Mouse (Mus musculus): ENCODE data around the gene Tomm70a. TPM values are rescaled to one million over a fixed set of nuclear protein-coding genes. Genes with fewer than 3 reads are reported as not detected.
A peak's percentile ranks its signal among the peaks of the same experiment; 100 is the strongest.

Gene Tomm70a
- 18.3 and 19.5 TPM in 2 replicates for polyA plus RNA-seq (2015; fragmentation: Nextera tagmentation; extraction: Ambion mirVana)

DNA sequence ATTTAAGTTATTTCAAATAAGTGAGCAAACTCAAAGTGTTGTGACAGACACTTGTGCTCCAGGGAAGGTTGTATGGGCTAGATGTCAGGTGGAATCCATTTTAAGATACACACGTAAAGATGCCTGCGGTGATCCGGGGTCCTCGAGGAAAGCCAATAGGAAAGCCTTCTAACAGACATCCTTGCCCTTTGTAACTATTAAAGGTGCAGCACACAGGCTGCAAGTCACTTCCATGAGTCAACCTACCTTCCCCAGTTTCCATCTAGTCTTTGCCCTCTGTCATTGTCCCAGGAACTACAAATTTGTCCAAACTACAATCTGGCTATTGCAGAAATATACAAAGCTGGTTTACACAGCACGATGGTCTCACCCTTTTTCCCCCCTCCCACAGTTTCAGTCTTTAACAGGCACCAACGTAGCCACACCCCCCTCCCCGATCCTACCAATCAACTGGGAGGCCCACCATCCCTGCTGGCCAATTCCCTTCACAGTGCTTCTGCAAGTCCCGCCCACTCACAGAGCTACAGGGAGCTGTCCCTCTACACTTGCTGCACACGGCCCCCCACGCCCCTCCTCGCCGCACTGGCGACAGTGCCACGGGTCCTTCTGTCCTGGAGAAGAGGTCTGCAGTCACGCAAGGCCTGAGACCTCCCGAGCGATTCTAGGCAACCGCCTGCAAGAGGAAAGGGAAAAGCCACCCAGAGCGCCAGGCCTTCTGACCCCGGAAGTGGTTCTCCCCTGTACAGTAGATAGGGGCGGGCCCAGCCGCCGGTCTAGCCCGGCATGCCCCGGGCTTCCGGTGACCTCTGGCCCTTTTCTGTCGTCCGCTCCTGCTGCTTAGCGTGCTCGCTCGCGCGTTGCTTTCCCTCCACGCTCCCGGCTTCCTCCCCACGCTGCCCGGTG, at the start of gene Tomm70a:
TSS of gene Tomm70a (plus strand) at position 791 of the 903 bp plus-strand sequence.
- peak within 1 kb of the TSS; percentile 90 for H3K27ac ChIP-seq (ENCODE audit: low read length)
- peak within 1 kb of the TSS; percentile 83 for H3K4me2 ChIP-seq (ENCODE audit: low read depth, low read length)
- no peaks in the 10 kb centered on the region for H3K36me3 ChIP-seq (ENCODE audit: control insufficient read depth, insufficient read depth)
- peaks cover 18% of the 10 kb centered on the region for H3K4me1 ChIP-seq (ENCODE audit: control insufficient read depth, low read depth, low read length)
- H3K9ac ChIP-seq (ENCODE audit: low read depth, low read length) = peak within 1 kb of the TSS; percentile 96
- WGBS (ENCODE audit: insufficient replicate concordance) = under 1% methylated on average over 37 of the region's 37 CpGs
- H3K4me3 ChIP-seq (ENCODE audit: low read depth, low read length) = peak within 1 kb of the TSS; percentile 100
- H3K9me3 ChIP-seq (replicated peaks; ENCODE audit: control insufficient read depth, low read length) = no peaks in the 10 kb centered on the region
- H3K27me3 ChIP-seq (ENCODE audit: control insufficient read depth, insufficient read depth, low read depth, low read length) = no peaks in the 10 kb centered on the region
- ATAC-seq (ENCODE audit: low read depth) = peak; percentile 98

GRCm38 (mm10) chr16:57075986-57076385, 45.5 kb upstream of the Tomm70a start:
- Histone ChIP-seq H3K4me1 (ENCODE audit: control insufficient read depth, low read depth, low read length) (no peaks in the 10 kb centered on the region), H3K9ac (ENCODE audit: low read depth, low read length) (no peak overlapping the region), H3K9me3 (replicated peaks; ENCODE audit: control insufficient read depth, low read length) (no peaks in the 10 kb centered on the region), H3K27ac (ENCODE audit: low read length) (no peak overlapping the region), H3K36me3 (ENCODE audit: control insufficient read depth, insufficient read depth) (no peaks in the 10 kb centered on the region), H3K27me3 (ENCODE audit: control insufficient read depth, insufficient read depth, low read depth, low read length) (no peaks in the 10 kb centered on the region), H3K4me2 (ENCODE audit: low read depth, low read length) (no peak overlapping the region), H3K4me3 (ENCODE audit: low read depth, low read length) (no peak overlapping the region)
- ATAC-seq (ENCODE audit: low read depth) = no peak
- 57% methylated on average over 7 of the region's 7 CpGs for WGBS (ENCODE audit: insufficient replicate concordance)

DNA sequence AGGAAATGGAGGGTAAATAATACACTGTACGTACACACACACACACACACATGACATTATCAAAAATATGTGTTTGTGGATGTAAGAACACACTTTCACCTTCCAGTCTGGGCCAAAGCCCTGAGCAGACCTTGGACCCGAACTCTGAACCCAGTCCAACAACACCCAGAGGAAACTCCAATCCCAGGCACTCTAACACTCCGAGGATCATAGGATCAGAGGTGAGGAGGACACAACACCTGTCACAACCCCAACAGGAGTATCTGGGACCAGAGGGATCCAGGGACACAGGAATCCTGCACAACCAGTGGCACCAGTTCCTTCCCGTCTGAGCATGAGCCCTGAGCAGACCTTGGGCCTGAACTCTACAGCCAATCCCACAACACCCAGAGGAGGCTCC, 41.9 kb upstream of the Tomm70a start:
- ATAC-seq (ENCODE audit: low read depth) = no peak
- H3K27ac ChIP-seq (ENCODE audit: low read length) = no peak overlapping the region
- WGBS (ENCODE audit: insufficient replicate concordance) = 47% methylated on average over 4 of the region's 4 CpGs

DNA sequence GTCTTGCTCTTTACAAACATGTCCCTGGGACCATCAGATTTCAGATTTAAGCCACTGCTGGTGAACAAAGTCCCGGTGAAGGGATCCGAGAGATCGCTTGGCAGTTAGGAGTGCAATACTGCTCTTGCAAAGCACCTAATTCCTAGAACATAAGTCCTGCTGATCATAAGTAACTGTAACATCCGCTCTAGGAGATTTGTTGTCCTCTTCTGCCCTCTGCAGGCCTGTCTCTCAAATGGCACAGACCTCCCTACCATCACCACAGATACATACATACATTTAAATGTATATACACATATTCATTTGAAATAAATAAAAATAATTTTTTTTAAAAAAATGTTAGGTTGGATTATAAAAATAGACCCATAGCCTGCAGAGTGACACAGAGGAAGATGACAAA, 29.0 kb upstream of the Tomm70a start:
- Histone ChIP-seq H3K9ac (ENCODE audit: low read depth, low read length) (no peak overlapping the region), H3K27me3 (ENCODE audit: control insufficient read depth, insufficient read depth, low read depth, low read length) (no peaks in the 10 kb centered on the region), H3K4me3 (ENCODE audit: low read depth, low read length) (no peak overlapping the region), H3K36me3 (ENCODE audit: control insufficient read depth, insufficient read depth) (no peaks in the 10 kb centered on the region), H3K4me2 (ENCODE audit: low read depth, low read length) (no peak overlapping the region), H3K9me3 (replicated peaks; ENCODE audit: control insufficient read depth, low read length) (no peaks in the 10 kb centered on the region), H3K27ac (ENCODE audit: low read length) (no peak overlapping the region), H3K4me1 (ENCODE audit: control insufficient read depth, low read depth, low read length) (no peaks in the 10 kb centered on the region)
- WGBS (ENCODE audit: insufficient replicate concordance) = 27% methylated on average over 4 of the region's 4 CpGs
- no peak for ATAC-seq (ENCODE audit: low read depth)

More for the DNA sequence above, 41.9 kb upstream of the Tomm70a start:
- H3K4me2 ChIP-seq (ENCODE audit: low read depth, low read length) = no peak overlapping the region
- no peaks in the 10 kb centered on the region for H3K9me3 ChIP-seq (replicated peaks; ENCODE audit: control insufficient read depth, low read length)
- no peaks in the 10 kb centered on the region for H3K36me3 ChIP-seq (ENCODE audit: control insufficient read depth, insufficient read depth)
- H3K4me1 ChIP-seq (ENCODE audit: control insufficient read depth, low read depth, low read length) = no peaks in the 10 kb centered on the region
- H3K9ac ChIP-seq (ENCODE audit: low read depth, low read length) = no peak overlapping the region
- H3K4me3 ChIP-seq (ENCODE audit: low read depth, low read length) = no peak overlapping the region
- H3K27me3 ChIP-seq (ENCODE audit: control insufficient read depth, insufficient read depth, low read depth, low read length) = no peaks in the 10 kb centered on the region

GRCm38 (mm10) chr16:57092911-57093605, 28.4 kb upstream of the Tomm70a start:
- Histone ChIP-seq H3K4me2 (ENCODE audit: low read depth, low read length) (no peak overlapping the region), H3K36me3 (ENCODE audit: control insufficient read depth, insufficient read depth) (no peaks in the 10 kb centered on the region), H3K4me3 (ENCODE audit: low read depth, low read length) (no peak overlapping the region), H3K9ac (ENCODE audit: low read depth, low read length) (no peak overlapping the region), H3K27ac (ENCODE audit: low read length) (no peak overlapping the region), H3K4me1 (ENCODE audit: control insufficient read depth, low read depth, low read length) (no peaks in the 10 kb centered on the region), H3K27me3 (ENCODE audit: control insufficient read depth, insufficient read depth, low read depth, low read length) (no peaks in the 10 kb centered on the region), H3K9me3 (replicated peaks; ENCODE audit: control insufficient read depth, low read length) (no peaks in the 10 kb centered on the region)
- 47% methylated on average over 6 of the region's 6 CpGs for WGBS (ENCODE audit: insufficient replicate concordance)
- ATAC-seq (ENCODE audit: low read depth) = no peak

DNA sequence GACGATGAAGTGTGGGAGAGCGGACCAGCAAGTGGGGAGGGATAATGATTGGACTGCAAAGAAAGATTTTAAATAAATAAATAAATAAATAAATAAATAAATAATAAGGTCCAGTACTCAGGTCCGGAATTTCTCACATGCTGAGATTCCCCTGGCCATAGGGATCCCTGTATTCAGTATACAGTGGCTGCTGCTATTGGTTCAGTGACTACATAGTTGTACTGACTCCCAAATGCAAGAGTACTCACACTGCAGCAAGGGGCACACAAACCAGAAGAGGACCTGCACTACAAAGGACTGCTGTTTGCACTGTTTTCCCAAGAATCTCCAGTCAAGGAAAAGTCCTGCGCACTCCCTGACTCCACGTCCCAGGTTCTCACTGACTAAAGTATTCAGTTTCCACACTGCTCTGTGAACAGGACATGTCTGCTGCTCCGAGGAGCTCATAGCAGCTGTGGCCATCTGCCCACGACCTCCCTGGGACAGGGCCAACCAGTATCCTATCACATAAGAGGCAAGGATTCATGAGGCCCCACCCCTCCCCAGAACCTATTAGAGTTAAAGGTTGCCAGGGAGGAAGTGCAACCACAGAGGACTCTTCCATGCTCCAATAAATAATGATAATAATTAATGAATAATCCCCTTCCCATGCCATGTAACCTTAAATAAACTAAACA, 22.9 kb upstream of the Tomm70a start:
- H3K9me3 ChIP-seq (replicated peaks; ENCODE audit: control insufficient read depth, low read length) = no peaks in the 10 kb centered on the region
- no peak for ATAC-seq (ENCODE audit: low read depth)
- no peak overlapping the region for H3K9ac ChIP-seq (ENCODE audit: low read depth, low read length)
- H3K36me3 ChIP-seq (ENCODE audit: control insufficient read depth, insufficient read depth) = no peaks in the 10 kb centered on the region
- no peak overlapping the region for H3K4me2 ChIP-seq (ENCODE audit: low read depth, low read length)
- no peak overlapping the region for H3K27ac ChIP-seq (ENCODE audit: low read length)
- no peaks in the 10 kb centered on the region for H3K27me3 ChIP-seq (ENCODE audit: control insufficient read depth, insufficient read depth, low read depth, low read length)
- no peaks in the 10 kb centered on the region for H3K4me1 ChIP-seq (ENCODE audit: control insufficient read depth, low read depth, low read length)
- 53% methylated on average over 7 of the region's 7 CpGs for WGBS (ENCODE audit: insufficient replicate concordance)
- no peak overlapping the region for H3K4me3 ChIP-seq (ENCODE audit: low read depth, low read length)

DNA sequence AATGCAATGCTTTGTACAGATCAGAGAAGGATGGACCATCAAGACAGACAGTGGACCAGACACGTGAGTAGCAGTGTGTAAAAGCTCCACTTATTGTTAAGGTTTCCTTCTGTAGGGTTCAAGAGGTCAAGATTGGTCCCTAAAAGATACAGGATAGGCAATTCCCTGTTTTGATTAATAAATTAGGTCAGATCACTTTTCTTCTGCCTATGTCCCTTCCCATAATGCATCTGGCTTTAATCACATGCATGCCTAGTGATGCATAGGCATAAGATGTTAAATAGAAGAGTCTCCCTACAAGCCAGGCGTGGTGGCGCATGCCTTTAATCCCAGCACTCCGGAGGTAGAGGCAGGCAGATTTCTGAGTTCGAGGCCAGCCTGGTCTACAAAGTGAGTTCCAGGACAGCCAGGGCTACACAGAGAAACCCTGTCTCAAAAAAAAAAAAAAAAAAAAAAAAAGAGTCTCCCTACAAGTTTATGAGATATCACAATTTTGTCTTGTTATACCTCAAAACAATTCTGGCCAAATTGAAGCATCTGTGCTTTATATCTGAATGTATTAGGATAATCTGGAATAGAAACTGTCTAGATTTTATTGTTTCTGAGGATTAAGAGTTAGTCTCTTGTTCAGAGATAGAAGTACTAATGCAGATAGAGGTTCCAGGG, 21.8 kb upstream of the Tomm70a start:
- WGBS (ENCODE audit: insufficient replicate concordance) = 71% methylated on average over 5 of the region's 5 CpGs
- Histone ChIP-seq H3K9me3 (replicated peaks; ENCODE audit: control insufficient read depth, low read length) (no peaks in the 10 kb centered on the region), H3K36me3 (ENCODE audit: control insufficient read depth, insufficient read depth) (no peaks in the 10 kb centered on the region), H3K4me2 (ENCODE audit: low read depth, low read length) (no peak overlapping the region), H3K27me3 (ENCODE audit: control insufficient read depth, insufficient read depth, low read depth, low read length) (no peaks in the 10 kb centered on the region), H3K4me1 (ENCODE audit: control insufficient read depth, low read depth, low read length) (no peaks in the 10 kb centered on the region), H3K9ac (ENCODE audit: low read depth, low read length) (no peak overlapping the region), H3K4me3 (ENCODE audit: low read depth, low read length) (no peak overlapping the region), H3K27ac (ENCODE audit: low read length) (no peak overlapping the region)
- no peak for ATAC-seq (ENCODE audit: low read depth)

- H3K9ac ChIP-seq (ENCODE audit: low read depth, low read length) = no peak overlapping the region
- H3K27me3 ChIP-seq (ENCODE audit: control insufficient read depth, insufficient read depth, low read depth, low read length) = no peaks in the 10 kb centered on the region
- H3K9me3 ChIP-seq (replicated peaks; ENCODE audit: control insufficient read depth, low read length) = no peaks in the 10 kb centered on the region
- no peak for ATAC-seq (ENCODE audit: low read depth)
- H3K27ac ChIP-seq (ENCODE audit: low read length) = no peak overlapping the region
- H3K36me3 ChIP-seq (ENCODE audit: control insufficient read depth, insufficient read depth) = no peaks in the 10 kb centered on the region
- no peaks in the 10 kb centered on the region for H3K4me1 ChIP-seq (ENCODE audit: control insufficient read depth, low read depth, low read length)
- no peak overlapping the region for H3K4me3 ChIP-seq (ENCODE audit: low read depth, low read length)
- WGBS (ENCODE audit: insufficient replicate concordance) = 50% methylated on average over 1 of the region's 1 CpGs
- H3K4me2 ChIP-seq (ENCODE audit: low read depth, low read length) = no peak overlapping the region
Observed at GRCm38 (mm10) chr16:57101174-57101573, 20.3 kb upstream of the Tomm70a start.

Measured in liver, embryonic 16.5 days (tissue).